Mouse (Mus musculus) liver, embryonic 14.5 days (tissue): ENCODE measurements around the gene Cfap206. TPM values are rescaled to one million over a fixed set of nuclear protein-coding genes. Genes with fewer than 3 reads are reported as not detected.

ENCODE experiments used
- ATAC-seq: fragments of 200-750 bp; cut with Nextera tagmentation; 2 replicates; pipeline ENCODE4 v1.8.0; 2017; ENCODE audit warnings: moderate number of reproducible peaks, mild to moderate bottlenecking, moderate library complexity; ENCODE audit not compliant: insufficient read depth
- DNase-seq, 3 experiments: peaks; one replicate each; pipeline ENCODE4 v3.0.0-alpha.2; 2012 to 2013; ENCODE audit warnings: low read depth in 3 of 3, low spot score in 3 of 3
- H3K27ac ChIP-seq: fragments of 300-500 bp; sonication (generic); 2 replicates; pipeline ENCODE4 v1.5.1; 2014; ENCODE audit warnings: moderate library complexity, mild to moderate bottlenecking, control low read depth, inconsistent platforms
- H3K27me3 ChIP-seq: fragments of 300-500 bp; sonication (generic); 2 replicates; pipeline ENCODE4 v1.6.1; 2014; ENCODE audit warnings: mild to moderate bottlenecking, low read length, moderate library complexity; ENCODE audit not compliant: control insufficient read depth, insufficient read depth
- H3K36me3 ChIP-seq: fragments of 300-500 bp; sonication (generic); replicated peaks from 2 replicates; pipeline ENCODE4 v1.6.1; 2014; ENCODE audit warnings: low read depth; ENCODE audit not compliant: control insufficient read depth, insufficient read depth
- H3K4me1 ChIP-seq, 2 experiments: fragments of 200-500 bp in 1 of 2; fragments of 300-500 bp in 1 of 2; sonication (generic) in 1 of 2; replicated peaks; 2 replicates each; pipeline ENCODE4 v1.6.1; 2012 to 2014; ENCODE audit warnings: antibody characterized with exemption in 1 of 2, inconsistent platforms in 1 of 2, low read length in 1 of 2; ENCODE audit not compliant: control insufficient read depth in 2 of 2, insufficient read depth in 2 of 2
- H3K4me2 ChIP-seq: fragments of 300-500 bp; sonication (generic); 2 replicates; pipeline ENCODE4 v1.6.1; 2014; ENCODE audit warnings: low read depth, mild to moderate bottlenecking, control low read depth, moderate library complexity
- H3K4me3 ChIP-seq, 2 experiments: fragments of 200-500 bp in 1 of 2; fragments of 300-500 bp in 1 of 2; sonication (generic) in 1 of 2; 2 replicates each; pipeline ENCODE4 v1.5.1; 2012 to 2014; ENCODE audit warnings: low read depth in 2 of 2, low read length in 2 of 2, mild to moderate bottlenecking in 2 of 2, control low read depth in 1 of 2, inconsistent platforms in 1 of 2, moderate library complexity in 1 of 2; ENCODE audit not compliant: insufficient read depth in 1 of 2
- H3K9ac ChIP-seq: fragments of 300-500 bp; sonication (generic); replicated peaks from 2 replicates; pipeline ENCODE4 v1.6.1; 2014; ENCODE audit warnings: mild to moderate bottlenecking, control low read depth, moderate library complexity
- H3K9me3 ChIP-seq: fragments of 300-500 bp; sonication (generic); 2 replicates; pipeline ENCODE4 v1.6.1; 2016; ENCODE audit warnings: low read length, mixed read lengths; ENCODE audit not compliant: control insufficient read depth
- CTCF ChIP-seq: IDR thresholded peaks from 2 replicates; pipeline ENCODE4 v1.5.1; 2016; ENCODE audit warnings: antibody characterized with exemption, low read depth, control low read depth
- EP300 ChIP-seq: IDR thresholded peaks from 2 replicates; pipeline ENCODE4 v1.6.1; 2016; ENCODE audit warnings: antibody characterized with exemption, low read depth
- WGBS: fragments of 180-500 bp; shearing (Covaris S2); extraction: QIAGEN DNeasy Blood & Tissue Kit; methylation state at CpG from one replicate; pipeline ENCODE4 v1.1.7; 2014; ENCODE audit not compliant: insufficient replicate concordance; 5-methylcytosine and 5-hydroxymethylcytosine counted together
- polyA plus RNA-seq, 2 experiments: library from polyadenylated mRNA; depleted of rRNA in 1 of 2; stranded (reverse) in 1 of 2; unstranded in 1 of 2; fragments of >200 nt; fragmentation: Nextera tagmentation in 1 of 2; extraction: Ambion mirVana in 1 of 2; gene quantifications; 2 replicates each; pipeline versions ENCODE4 v1.2.1 to v1.2.3; 2012 to 2014

The Cfap206 gene
- polyA plus RNA-seq, 2 experiments = not detected

- H3K27me3 ChIP-seq = no peaks in the 10 kb centered on the region
Observed at GRCm38 (mm10) chr4:34659012-34659411, 71.0 kb downstream of the Cfap206 start.

DNA sequence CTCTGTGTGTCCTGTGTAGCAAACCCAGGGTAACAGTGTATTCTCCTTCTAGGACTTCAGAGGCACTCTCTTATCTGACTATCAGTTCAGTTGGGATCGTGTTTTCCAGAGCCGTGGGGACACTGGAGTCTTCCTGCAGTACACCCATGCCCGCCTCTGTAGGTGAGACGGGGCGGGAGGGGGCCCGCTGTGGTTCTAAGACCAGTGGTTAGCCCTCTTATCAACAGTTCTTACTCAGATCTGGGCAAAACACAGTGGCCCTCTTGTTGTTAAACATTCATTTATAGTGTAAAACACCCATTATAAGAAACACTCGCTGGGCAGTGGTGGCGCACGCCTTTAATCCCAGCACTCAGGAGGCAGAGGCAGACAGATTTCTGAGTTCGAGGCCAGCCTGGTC lies 73.9 kb downstream of the Cfap206 start:
- H3K4me1 ChIP-seq = no peaks in the 10 kb centered on the region
- H3K27ac ChIP-seq = no peak overlapping the region
- peaks cover 10% of the 10 kb centered on the region for H3K36me3 ChIP-seq
- TF ChIP-seq EP300 = no peak
- TF ChIP-seq CTCF = no peak
- H3K4me2 ChIP-seq = no peak overlapping the region
- no peak for ATAC-seq
- WGBS = 78% methylated on average over 10 of the region's 10 CpGs
- H3K9me3 ChIP-seq = no peaks in the 10 kb centered on the region
- H3K27me3 ChIP-seq = no peaks in the 10 kb centered on the region
- H3K9ac ChIP-seq = no peak overlapping the region
- no peak for DNase-seq
- no peak overlapping the region for H3K4me3 ChIP-seq

More at GRCm38 (mm10) chr4:34659012-34659411, 71.0 kb downstream of the Cfap206 start:
- DNase-seq (no peak), ATAC-seq (no peak)
- no peak overlapping the region for H3K9ac ChIP-seq
- H3K36me3 ChIP-seq = peaks cover 7% of the 10 kb centered on the region
- 81% methylated on average over 2 of the region's 2 CpGs for WGBS
- H3K9me3 ChIP-seq = no peaks in the 10 kb centered on the region
- H3K4me1 ChIP-seq = no peaks in the 10 kb centered on the region
- H3K4me2 ChIP-seq = no peak overlapping the region
- H3K27ac ChIP-seq = no peak overlapping the region
- no peak for TF ChIP-seq EP300
- no peak overlapping the region for H3K4me3 ChIP-seq

- DNase-seq (no peak), ATAC-seq (no peak)
- no peak overlapping the region for H3K27ac ChIP-seq
- no peak for TF ChIP-seq EP300
- no peak for TF ChIP-seq CTCF
- no peaks in the 10 kb centered on the region for H3K4me1 ChIP-seq
- H3K9me3 ChIP-seq = no peaks in the 10 kb centered on the region
- H3K9ac ChIP-seq = no peak overlapping the region
- H3K4me2 ChIP-seq = no peak overlapping the region
- 77% methylated on average over 7 of the region's 7 CpGs for WGBS
- H3K27me3 ChIP-seq = no peaks in the 10 kb centered on the region
- H3K4me3 ChIP-seq = no peak overlapping the region
- H3K36me3 ChIP-seq = peaks cover 7% of the 10 kb centered on the region
Observed at GRCm38 (mm10) chr4:34653179-34653578, 76.8 kb downstream of the Cfap206 start.

DNA sequence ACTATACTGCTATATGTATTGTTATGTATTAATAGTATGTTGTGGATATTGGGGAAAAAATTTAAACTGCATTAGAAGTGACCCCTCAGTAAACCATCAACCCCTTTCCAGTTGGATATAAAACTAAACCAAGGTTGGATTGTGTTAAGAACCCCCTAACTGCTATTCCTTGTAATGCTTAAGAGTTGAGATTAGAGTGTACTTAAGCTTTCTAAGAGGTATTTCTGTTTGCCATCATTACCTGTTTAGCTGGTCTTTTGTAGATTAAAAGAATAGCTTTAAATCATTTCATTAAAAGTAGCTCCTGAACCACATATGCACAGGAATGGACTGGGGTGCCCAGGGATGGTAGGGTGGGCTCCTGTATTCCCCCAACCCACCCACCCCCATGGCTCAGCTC lies 85.2 kb downstream of the Cfap206 start:
- no peak overlapping the region for H3K4me3 ChIP-seq
- TF ChIP-seq CTCF = no peak
- no peak for TF ChIP-seq EP300
- no peak for ATAC-seq
- H3K27ac ChIP-seq = no peak overlapping the region
- no peaks in the 10 kb centered on the region for H3K9me3 ChIP-seq
- peaks cover 6% of the 10 kb centered on the region for H3K36me3 ChIP-seq
- H3K9ac ChIP-seq = no peak overlapping the region
- H3K4me1 ChIP-seq = no peaks in the 10 kb centered on the region
- H3K27me3 ChIP-seq = no peaks in the 10 kb centered on the region
- DNase-seq = no peak
- H3K4me2 ChIP-seq = no peak overlapping the region

GRCm38 (mm10) chr4:34640731-34641130 lies 89.3 kb downstream of the Cfap206 start:
- H3K9ac ChIP-seq = no peak overlapping the region
- no peak for DNase-seq
- no peak overlapping the region for H3K4me2 ChIP-seq
- H3K4me1 ChIP-seq = no peaks in the 10 kb centered on the region
- ATAC-seq = no peak
- no peak overlapping the region for H3K27ac ChIP-seq
- no peak overlapping the region for H3K4me3 ChIP-seq
- H3K36me3 ChIP-seq = peaks cover 6% of the 10 kb centered on the region
- no peak for TF ChIP-seq CTCF
- no peak for TF ChIP-seq EP300
- H3K9me3 ChIP-seq = no peaks in the 10 kb centered on the region
- 73% methylated on average over 3 of the region's 3 CpGs for WGBS
- H3K27me3 ChIP-seq = no peaks in the 10 kb centered on the region
